Mouse (Mus musculus): ENCODE results near the gene Dscaml1. TPM values are rescaled to one million over a fixed set of nuclear protein-coding genes. Genes with fewer than 3 reads are reported as not detected.

Gene Dscaml1
- polyA plus RNA-seq, 1 experiment = 0.38 TPM

GRCm38 (mm10) chr9:45439025-45439424, 12.6 kb downstream of the Dscaml1 start:
- DNase-seq = no peak
- no peak for TF ChIP-seq CTCF (IDR thresholded peaks at IDR 0.05; ENCODE audit: insufficient read depth, low read length)
- no peak for TF ChIP-seq POLR2A (IDR thresholded peaks at IDR 0.05; ENCODE audit: borderline replicate concordance, extremely low read depth, low read depth, low read length)
- Histone ChIP-seq H3K4me3 (replicated peaks; ENCODE audit: extremely low read depth, low read depth, low read length) (no peak overlapping the region), H3K4me1 (ENCODE audit: control insufficient read depth, insufficient read depth, low read length) (no peaks in the 10 kb centered on the region)
- WGBS = 60% methylated on average over 4 of the region's 4 CpGs

- no peaks in the 10 kb centered on the region for H3K4me1 ChIP-seq (ENCODE audit: control insufficient read depth, insufficient read depth, low read length)
- 58% methylated on average over 16 of the region's 16 CpGs for WGBS
- TF ChIP-seq POLR2A (IDR thresholded peaks at IDR 0.05; ENCODE audit: borderline replicate concordance, extremely low read depth, low read depth, low read length) (no peak), CTCF (IDR thresholded peaks at IDR 0.05; ENCODE audit: insufficient read depth, low read length) (no peak)
- DNase-seq = no peak
- no peak overlapping the region for H3K4me3 ChIP-seq (replicated peaks; ENCODE audit: extremely low read depth, low read depth, low read length)
Measured at GRCm38 (mm10) chr9:45440083-45440784, 13.8 kb downstream of the Dscaml1 start.

GRCm38 (mm10) chr9:45444251-45444798, 17.9 kb downstream of the Dscaml1 start:
- H3K4me1 ChIP-seq (ENCODE audit: control insufficient read depth, insufficient read depth, low read length) = no peaks in the 10 kb centered on the region
- 60% methylated on average over 5 of the region's 5 CpGs for WGBS
- no peak overlapping the region for H3K4me3 ChIP-seq (replicated peaks; ENCODE audit: extremely low read depth, low read depth, low read length)
- TF ChIP-seq CTCF (IDR thresholded peaks at IDR 0.05; ENCODE audit: insufficient read depth, low read length) (no peak), POLR2A (IDR thresholded peaks at IDR 0.05; ENCODE audit: borderline replicate concordance, extremely low read depth, low read depth, low read length) (no peak)
- DNase-seq = no peak

- TF ChIP-seq POLR2A (IDR thresholded peaks at IDR 0.05; ENCODE audit: borderline replicate concordance, extremely low read depth, low read depth, low read length) (no peak), CTCF (IDR thresholded peaks at IDR 0.05; ENCODE audit: insufficient read depth, low read length) (no peak)
- no peaks in the 10 kb centered on the region for H3K4me1 ChIP-seq (ENCODE audit: control insufficient read depth, insufficient read depth, low read length)
- DNase-seq = no peak
- 74% methylated on average over 4 of the region's 4 CpGs for WGBS
- H3K4me3 ChIP-seq (replicated peaks; ENCODE audit: extremely low read depth, low read depth, low read length) = no peak overlapping the region
Measured at GRCm38 (mm10) chr9:45449658-45450057, 23.2 kb downstream of the Dscaml1 start.

- no peak overlapping the region for H3K4me3 ChIP-seq (replicated peaks; ENCODE audit: extremely low read depth, low read depth, low read length)
- no peak for DNase-seq
- no peak for TF ChIP-seq POLR2A (IDR thresholded peaks at IDR 0.05; ENCODE audit: borderline replicate concordance, extremely low read depth, low read depth, low read length)
- TF ChIP-seq CTCF (IDR thresholded peaks at IDR 0.05; ENCODE audit: insufficient read depth, low read length) = no peak
- H3K4me1 ChIP-seq (ENCODE audit: control insufficient read depth, insufficient read depth, low read length) = no peaks in the 10 kb centered on the region
- 84% methylated on average over 4 of the region's 4 CpGs for WGBS
Measured at GRCm38 (mm10) chr9:45451346-45451745, 24.9 kb downstream of the Dscaml1 start.

- 62% methylated on average over 10 of the region's 10 CpGs for whole genome bisulfite sequencing
- H3K4me1 ChIP-seq (ENCODE audit: control insufficient read depth, insufficient read depth, low read length) = no peaks in the 10 kb centered on the region
- DNase-seq = no peak
- H3K4me3 ChIP-seq (replicated peaks; ENCODE audit: extremely low read depth, low read depth, low read length) = no peak overlapping the region
- no peak for TF ChIP-seq CTCF (IDR thresholded peaks at IDR 0.05; ENCODE audit: insufficient read depth, low read length)
- TF ChIP-seq POLR2A (IDR thresholded peaks at IDR 0.05; ENCODE audit: borderline replicate concordance, extremely low read depth, low read depth, low read length) = no peak
Measured at GRCm38 (mm10) chr9:45454032-45454431, 27.6 kb downstream of the Dscaml1 start.

- TF ChIP-seq POLR2A (IDR thresholded peaks at IDR 0.05; ENCODE audit: borderline replicate concordance, extremely low read depth, low read depth, low read length) (no peak), CTCF (IDR thresholded peaks at IDR 0.05; ENCODE audit: insufficient read depth, low read length) (no peak)
- no peak for DNase-seq
- Histone ChIP-seq H3K4me3 (replicated peaks; ENCODE audit: extremely low read depth, low read depth, low read length) (no peak overlapping the region), H3K4me1 (ENCODE audit: control insufficient read depth, insufficient read depth, low read length) (no peaks in the 10 kb centered on the region)
- 63% methylated on average over 8 of the region's 8 CpGs for WGBS
Measured at GRCm38 (mm10) chr9:45454889-45455610, 28.6 kb downstream of the Dscaml1 start.

GRCm38 (mm10) chr9:45457200-45457599, 30.8 kb downstream of the Dscaml1 start:
- Histone ChIP-seq H3K4me1 (ENCODE audit: control insufficient read depth, insufficient read depth, low read length) (no peaks in the 10 kb centered on the region), H3K4me3 (replicated peaks; ENCODE audit: extremely low read depth, low read depth, low read length) (no peak overlapping the region)
- no peak for TF ChIP-seq CTCF (IDR thresholded peaks at IDR 0.05; ENCODE audit: insufficient read depth, low read length)
- TF ChIP-seq POLR2A (IDR thresholded peaks at IDR 0.05; ENCODE audit: borderline replicate concordance, extremely low read depth, low read depth, low read length) = no peak
- 33% methylated on average over 7 of the region's 7 CpGs for WGBS
- DNase-seq = no peak

GRCm38 (mm10) chr9:45458363-45458762, 31.9 kb downstream of the Dscaml1 start:
- no peak overlapping the region for H3K4me3 ChIP-seq (replicated peaks; ENCODE audit: extremely low read depth, low read depth, low read length)
- 67% methylated on average over 14 of the region's 14 CpGs for WGBS
- TF ChIP-seq CTCF (IDR thresholded peaks at IDR 0.05; ENCODE audit: insufficient read depth, low read length) (no peak), POLR2A (IDR thresholded peaks at IDR 0.05; ENCODE audit: borderline replicate concordance, extremely low read depth, low read depth, low read length) (no peak)
- no peaks in the 10 kb centered on the region for H3K4me1 ChIP-seq (ENCODE audit: control insufficient read depth, insufficient read depth, low read length)
- no peak for DNase-seq

All from lung, adult 2 months (tissue).